Mouse (Mus musculus) adrenal gland, adult 18-20 months (tissue): ENCODE results near the gene Olfr1141. TPM values are rescaled to one million over a fixed set of nuclear protein-coding genes. Genes with fewer than 3 reads are reported as not detected.

Source experiments
- DNase-seq, 2 experiments: peaks; one replicate each; pipeline ENCODE4 v3.0.0; 2021 to 2022; ENCODE audit warnings: low spot score in 2 of 2
- long read RNA-seq, 2 experiments: library from polyadenylated mRNA; stranded (forward); transcript quantifications; one replicate each; pipeline ENCODE4 v2.0.0; 2021
- total RNA-seq, 2 experiments: library from RNA; stranded (reverse); gene quantifications; 1 replicate in 1 of 2; 2 replicates in 1 of 2; pipeline ENCODE4 v1.2.3; 2021

Olfr1141 gene
- not detected for total RNA-seq
- long read RNA-seq, experiment 1, result 0 reads
- long read RNA-seq, experiment 2, result 0 reads

DNA sequence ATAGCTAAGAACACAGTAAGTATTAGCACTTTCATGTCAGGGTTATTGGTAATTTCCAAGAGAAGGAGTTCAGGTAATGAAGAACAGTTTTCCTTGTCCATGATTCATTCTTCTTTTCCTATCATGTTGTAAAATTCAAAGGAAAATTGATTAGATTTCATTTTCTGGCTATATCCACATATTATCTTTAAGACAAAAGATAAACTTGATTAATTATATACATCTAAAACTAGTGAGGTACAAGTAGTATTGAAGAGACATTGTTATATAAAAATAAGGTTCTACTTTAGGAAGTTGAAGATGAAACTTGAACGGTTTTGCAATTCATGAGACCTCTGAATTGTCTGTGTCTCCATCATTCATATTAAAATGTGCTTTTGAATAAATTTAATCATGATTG, at the start of gene Olfr1141:
Olfr1141 (minus strand) TSS at position 101 of the 400 bp plus-strand sequence.
- no peak for DNase-seq

DNA sequence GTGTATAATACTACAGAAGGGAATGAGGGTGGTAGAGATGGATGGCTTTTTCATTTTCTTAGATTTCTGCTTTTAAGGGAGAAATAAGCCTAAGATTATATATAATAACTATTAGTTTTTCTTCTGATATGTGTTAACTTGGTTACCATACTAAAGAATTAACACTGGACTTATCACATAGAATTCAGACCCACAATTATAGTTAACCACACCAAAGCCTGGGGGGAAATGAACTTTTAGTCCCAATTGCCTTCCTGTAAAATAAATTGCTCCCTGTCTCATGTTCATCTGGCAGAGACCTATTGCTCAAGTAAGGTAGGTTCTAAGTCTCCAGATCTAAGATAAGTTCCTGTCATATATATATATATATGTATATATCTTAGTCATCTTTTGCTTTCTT, 46.5 kb upstream of the Olfr1141 start, which contains the start of gene Olfr1143:
Olfr1143 (plus strand) TSS at position 301 of the 400 bp plus-strand sequence.
- DNase-seq, result no peak

GRCm38 (mm10) chr2:87779183-87779582, 25.4 kb upstream of the Olfr1141 start, which contains the start of gene Olfr152:
Gene Olfr152, plus strand, starts transcription at chr2:87779483.
- no peak for DNase-seq

- DNase-seq, result no peak
Observed at GRCm38 (mm10) chr2:87776143-87776542, 22.4 kb upstream of the Olfr1141 start.

DNA sequence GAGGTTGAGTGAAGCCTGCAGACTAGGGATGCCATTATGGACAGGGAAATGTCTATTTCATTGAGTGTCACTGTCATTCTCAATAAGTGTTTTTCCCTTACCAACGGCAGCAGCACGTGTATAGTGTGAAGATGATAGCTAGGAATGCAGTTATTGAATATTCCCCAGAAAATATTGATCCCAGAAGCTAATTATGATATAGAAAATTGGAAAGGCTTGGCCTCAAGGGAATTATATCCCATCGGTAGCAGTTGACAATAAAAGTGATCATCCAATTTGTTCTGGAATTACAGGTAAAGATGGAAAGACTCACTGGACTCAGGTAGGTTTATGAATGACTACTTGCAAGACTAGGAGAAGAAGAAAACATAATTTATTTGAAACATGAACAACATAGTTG, 10.3 kb downstream of the Olfr1141 start, which contains the start of gene Olfr1140:
Olfr1140 (plus strand) TSS at position 301 of the 400 bp plus-strand sequence.
- no peak for DNase-seq

DNA sequence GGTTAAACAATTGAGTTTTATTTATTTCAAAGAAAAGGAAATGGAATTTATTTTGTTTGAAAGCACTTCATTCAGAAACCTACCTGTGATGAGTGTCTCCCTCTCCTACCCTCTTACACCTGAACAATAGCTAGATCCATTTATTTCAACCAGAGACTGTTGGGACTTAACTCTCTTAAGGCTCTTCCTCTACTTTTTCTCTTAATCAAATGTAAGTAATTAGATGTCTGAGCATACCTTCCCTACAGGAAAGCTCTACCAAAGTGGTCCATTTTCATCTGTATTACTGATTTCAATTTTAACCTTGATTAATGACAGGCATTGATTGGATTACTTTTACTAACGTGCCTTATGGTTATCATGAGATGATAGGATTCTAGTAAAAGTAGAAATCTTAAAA, 13.9 kb downstream of the Olfr1141 start, which contains the start of gene Olfr1138:
Olfr1138 (minus strand) TSS at position 101 of the 400 bp plus-strand sequence.
- DNase-seq, result no peak

DNA sequence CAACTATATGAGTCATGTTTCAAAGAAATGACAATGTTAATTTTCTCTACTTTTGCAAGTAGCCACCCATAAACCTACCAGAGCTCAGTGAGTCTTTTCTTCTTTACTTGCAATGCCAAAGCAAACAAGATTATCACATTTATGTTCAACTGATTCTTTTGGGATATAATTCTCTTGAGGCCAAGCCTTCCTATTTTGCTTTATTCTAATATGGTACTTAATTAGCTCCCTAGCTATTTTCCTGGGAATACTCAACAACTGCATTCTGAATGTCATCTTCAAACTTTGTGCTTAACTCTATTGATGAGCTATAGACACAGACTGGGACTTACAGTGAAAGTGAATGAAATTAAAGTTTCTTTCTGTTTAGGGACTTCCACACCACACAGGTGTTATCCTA, 40.7 kb downstream of the Olfr1141 start, which contains the start of gene Olfr1137:
Olfr1137 (minus strand) TSS at position 101 of the 400 bp plus-strand sequence.
- no peak for DNase-seq

Other genes starting within 250 kb of the Olfr1141 start
- not detected for gene Pramel6, start 247.4 kb downstream of the Olfr1141 start, total RNA-seq
- not detected for gene Olfr153, start 222.2 kb downstream of the Olfr1141 start, total RNA-seq
- gene Olfr1128, start 208.4 kb downstream of the Olfr1141 start, total RNA-seq, result not detected
- not detected for gene Olfr1129, start 180.1 kb downstream of the Olfr1141 start, total RNA-seq
- not detected for gene Olfr1130, start 147.8 kb downstream of the Olfr1141 start, total RNA-seq
- gene Olfr1131, start 126.9 kb downstream of the Olfr1141 start, total RNA-seq, result not detected
- not detected for gene Olfr1132, start 116.5 kb downstream of the Olfr1141 start, total RNA-seq
- gene Olfr1133, start 106.6 kb downstream of the Olfr1141 start, total RNA-seq, result not detected
- not detected for gene Olfr1134, start 95.5 kb downstream of the Olfr1141 start, total RNA-seq
- gene Olfr1135, start 80.3 kb downstream of the Olfr1141 start, total RNA-seq, result not detected
- gene Olfr1136, start 60.0 kb downstream of the Olfr1141 start, total RNA-seq, result not detected
- gene Olfr1137, start 40.8 kb downstream of the Olfr1141 start, total RNA-seq, result not detected
- not detected for gene Olfr1138, start 14.0 kb downstream of the Olfr1141 start, total RNA-seq
- gene Olfr1140, start 10.2 kb downstream of the Olfr1141 start, total RNA-seq, result not detected
- gene Olfr152, start 25.5 kb upstream of the Olfr1141 start, total RNA-seq, result not detected
- not detected for gene Olfr1143, start 46.6 kb upstream of the Olfr1141 start, total RNA-seq
- gene Olfr1145, start 55.8 kb upstream of the Olfr1141 start, total RNA-seq, result not detected
- not detected for gene Olfr1148, start 76.5 kb upstream of the Olfr1141 start, total RNA-seq
- not detected for gene Olfr1150-ps1, start 90.0 kb upstream of the Olfr1141 start, total RNA-seq
- gene Olfr1151, start 101.9 kb upstream of the Olfr1141 start, total RNA-seq, result not detected
- not detected for gene Olfr1152, start 112.5 kb upstream of the Olfr1141 start, total RNA-seq
- not detected for gene Olfr1153, start 141.0 kb upstream of the Olfr1141 start, total RNA-seq
- not detected for gene Olfr1154, start 151.2 kb upstream of the Olfr1141 start, total RNA-seq
- gene Olfr1155, start 191.1 kb upstream of the Olfr1141 start, total RNA-seq, result not detected
- not detected for gene Olfr1156, start 199.1 kb upstream of the Olfr1141 start, total RNA-seq
- not detected for gene Olfr1157, start 214.3 kb upstream of the Olfr1141 start, total RNA-seq
- not detected for gene Olfr74, start 220.7 kb upstream of the Olfr1141 start, total RNA-seq
- not detected for gene Olfr1158, start 236.1 kb upstream of the Olfr1141 start, total RNA-seq